Mouse (Mus musculus) kidney, postnatal 14 days (tissue): ENCODE measurements around the gene Cyb561d1.
"Not testable (repeated sequence)": the region's sequence is repeated elsewhere in the genome, so short reads cannot be mapped to it uniquely, and the experiment has no call there.

Experiments
- DNase-seq: peaks from one replicate; pipeline ENCODE4 v3.0.0; 2022; ENCODE audit warnings: mixed read lengths

Gene Cyb561d1

DNA sequence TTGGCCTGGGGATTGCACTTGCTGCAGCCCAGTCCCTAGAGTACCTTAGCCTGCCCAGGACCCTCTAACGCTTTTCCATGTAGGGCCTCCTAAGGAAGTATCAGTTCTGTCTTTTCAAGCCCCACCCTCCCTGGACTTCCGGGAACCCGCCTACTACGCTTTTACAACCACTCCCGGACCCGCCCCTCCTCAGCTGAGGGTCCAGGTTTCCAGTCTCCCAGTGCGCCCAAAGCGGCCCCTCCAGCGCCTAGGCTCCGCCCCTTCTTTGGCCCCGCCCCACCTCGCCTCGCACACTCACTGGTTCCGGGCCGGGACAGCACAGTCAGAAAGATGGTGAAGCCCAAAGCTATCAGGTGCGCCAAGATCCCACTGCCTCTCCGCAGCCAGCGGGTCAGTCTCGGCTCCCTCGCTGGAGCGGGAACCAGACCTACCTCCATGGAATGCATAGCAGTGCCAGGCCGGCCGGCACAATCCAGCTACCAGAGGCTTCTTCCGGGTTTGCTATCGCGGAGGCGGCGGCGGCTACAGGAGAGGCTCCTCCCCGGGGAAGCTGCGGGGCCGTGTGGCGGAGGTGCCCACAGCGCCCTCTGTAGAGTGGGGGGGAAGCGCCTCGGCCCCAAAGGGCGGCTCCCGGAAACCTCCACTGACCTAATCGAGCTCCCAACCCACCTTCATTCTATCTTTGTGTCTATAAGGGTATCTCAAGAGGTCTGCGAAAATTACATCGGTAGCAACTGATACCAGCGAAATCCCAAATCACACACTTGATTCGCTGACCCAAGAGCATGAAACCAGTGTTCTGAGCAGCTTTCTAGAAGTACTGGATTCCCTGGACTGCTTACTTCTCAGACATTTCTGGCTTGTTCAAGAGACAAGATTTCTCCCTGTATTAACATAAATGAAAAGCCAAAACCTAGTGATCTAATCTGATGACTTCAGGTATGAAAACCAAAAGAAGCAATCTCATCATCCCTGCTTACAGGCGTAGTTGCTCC lies at the start of gene Cyb561d1:
TSS of gene Cyb561d1 (minus strand) at position 884 of the 995 bp plus-strand sequence.
- DNase-seq: peak; percentile 96

DNA sequence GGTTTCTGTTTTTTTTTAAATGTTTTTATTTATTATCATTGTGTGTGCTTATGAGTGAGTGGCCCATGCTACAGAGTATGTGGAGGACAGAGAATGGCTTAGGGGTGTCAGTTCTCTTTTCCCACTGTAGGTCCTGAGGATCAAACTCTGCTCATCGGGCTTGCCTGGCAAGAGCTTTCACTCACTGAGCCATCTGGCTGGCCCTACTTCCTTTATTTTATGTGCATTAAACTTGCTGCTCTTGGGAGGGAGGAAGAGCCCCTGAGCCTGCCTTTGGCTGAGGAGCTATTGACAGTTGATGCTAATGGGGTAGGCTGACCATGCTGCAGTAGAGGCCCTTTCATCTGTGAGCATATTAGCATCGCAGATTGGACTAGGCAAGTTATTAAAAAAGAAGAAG lies 45.8 kb upstream of the Cyb561d1 start:
- DNase-seq: no peak

DNA sequence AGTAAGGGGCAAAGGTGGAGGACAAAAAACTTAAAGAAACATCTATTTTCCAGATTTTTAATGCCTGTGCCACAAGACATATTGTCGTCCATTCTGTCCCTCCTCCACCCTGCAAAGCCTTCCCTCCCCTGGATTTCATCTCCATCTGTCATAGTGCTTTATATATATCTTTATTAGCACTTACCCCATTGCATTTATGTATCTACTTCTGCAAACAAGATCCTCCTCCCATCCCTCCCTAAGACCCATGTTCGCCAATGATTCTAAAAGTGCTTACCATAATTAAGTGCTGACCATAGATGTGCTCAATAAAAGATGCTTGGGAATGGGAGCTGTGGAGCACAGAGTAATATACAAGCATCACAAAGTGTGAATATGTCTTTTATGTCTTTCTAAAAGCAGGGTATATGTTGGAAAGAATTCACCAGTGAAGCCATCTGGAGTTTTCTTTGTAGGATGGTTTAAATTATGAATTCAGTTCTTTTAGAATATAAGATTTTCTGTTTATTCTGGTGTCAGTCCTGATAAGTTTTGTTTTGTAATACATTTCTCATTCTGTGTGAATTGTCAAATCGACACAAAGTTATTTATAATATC lies 40.3 kb upstream of the Cyb561d1 start:
- DNase-seq: no peak

DNA sequence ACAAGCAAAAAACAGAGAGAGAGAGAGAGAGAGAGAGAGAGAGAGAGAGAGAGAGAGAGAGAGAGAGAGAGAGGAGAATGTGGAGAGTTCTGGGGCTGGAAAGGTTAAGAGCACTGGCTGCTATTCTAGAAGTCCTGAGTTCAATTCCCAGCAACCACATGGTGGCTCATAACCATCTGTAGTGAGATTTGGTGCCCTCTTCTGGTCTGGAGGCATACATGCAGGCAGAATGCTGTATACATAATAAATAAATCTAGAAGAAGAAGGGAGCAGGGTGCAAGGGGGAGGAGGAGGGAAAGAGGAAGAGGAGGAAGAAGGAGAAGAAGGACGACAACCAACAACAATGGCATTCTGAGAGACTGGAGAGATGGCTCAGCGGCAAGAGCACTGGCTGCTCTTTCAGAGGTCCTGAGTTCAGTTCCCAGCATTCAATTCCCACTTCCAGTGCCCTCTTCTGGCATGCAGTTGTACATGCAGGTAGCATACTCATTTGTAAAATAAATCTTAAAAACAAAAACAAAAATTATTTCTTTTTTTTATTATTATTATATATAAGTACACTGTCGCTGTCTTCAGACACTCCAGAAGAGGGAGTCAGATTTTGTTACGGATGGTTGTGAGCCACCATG lies 36.6 kb upstream of the Cyb561d1 start:
- DNase-seq: not testable (repeated sequence)

- no peak for DNase-seq
Observed at GRCm38 (mm10) chr3:108231646-108232045, 30.6 kb upstream of the Cyb561d1 start.

GRCm38 (mm10) chr3:108227521-108227920 lies 26.5 kb upstream of the Cyb561d1 start:
- DNase-seq: no peak

DNA sequence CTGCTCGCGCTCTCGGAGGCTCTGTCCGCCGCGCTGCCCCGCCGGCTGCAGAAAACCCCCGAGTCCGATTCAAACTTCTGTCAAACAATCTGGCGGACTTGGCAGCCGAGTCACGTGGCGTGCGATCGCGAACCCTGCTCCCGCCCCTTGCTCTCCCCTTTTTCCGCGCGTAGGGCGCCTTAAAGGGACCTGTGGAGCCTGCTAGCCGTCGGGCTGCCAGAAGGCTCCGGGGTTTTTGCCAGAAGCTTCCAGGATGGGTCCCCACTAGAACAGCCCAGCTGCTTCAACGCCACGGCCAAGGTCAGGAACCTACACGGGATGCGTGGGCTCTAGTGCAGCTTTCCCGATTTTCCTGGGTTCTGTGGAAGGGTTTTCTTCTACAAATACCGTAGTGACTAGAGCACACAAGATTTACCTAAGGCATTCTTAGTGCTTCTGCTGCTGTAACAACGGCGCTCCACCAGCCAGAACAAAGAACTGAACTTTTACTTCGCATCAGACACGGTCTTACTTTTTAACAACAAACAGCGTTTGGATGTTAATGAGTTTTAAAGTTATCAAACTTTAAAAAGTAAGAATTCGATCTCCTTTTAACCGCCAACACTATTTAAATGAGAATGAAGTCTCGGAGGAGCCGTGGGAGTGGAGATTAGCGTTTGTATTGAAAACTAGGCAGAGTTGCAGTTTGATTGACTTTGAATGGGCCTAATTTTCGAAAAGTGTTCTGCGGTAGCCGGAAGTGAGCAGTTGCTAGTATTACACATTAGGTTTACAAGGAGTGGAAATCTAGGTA lies 25.7 kb upstream of the Cyb561d1 start, which contains the start of gene Sypl2:
TSS of gene Sypl2 (minus strand) at position 91 of the 793 bp plus-strand sequence.
- DNase-seq: peak; percentile 83

DNA sequence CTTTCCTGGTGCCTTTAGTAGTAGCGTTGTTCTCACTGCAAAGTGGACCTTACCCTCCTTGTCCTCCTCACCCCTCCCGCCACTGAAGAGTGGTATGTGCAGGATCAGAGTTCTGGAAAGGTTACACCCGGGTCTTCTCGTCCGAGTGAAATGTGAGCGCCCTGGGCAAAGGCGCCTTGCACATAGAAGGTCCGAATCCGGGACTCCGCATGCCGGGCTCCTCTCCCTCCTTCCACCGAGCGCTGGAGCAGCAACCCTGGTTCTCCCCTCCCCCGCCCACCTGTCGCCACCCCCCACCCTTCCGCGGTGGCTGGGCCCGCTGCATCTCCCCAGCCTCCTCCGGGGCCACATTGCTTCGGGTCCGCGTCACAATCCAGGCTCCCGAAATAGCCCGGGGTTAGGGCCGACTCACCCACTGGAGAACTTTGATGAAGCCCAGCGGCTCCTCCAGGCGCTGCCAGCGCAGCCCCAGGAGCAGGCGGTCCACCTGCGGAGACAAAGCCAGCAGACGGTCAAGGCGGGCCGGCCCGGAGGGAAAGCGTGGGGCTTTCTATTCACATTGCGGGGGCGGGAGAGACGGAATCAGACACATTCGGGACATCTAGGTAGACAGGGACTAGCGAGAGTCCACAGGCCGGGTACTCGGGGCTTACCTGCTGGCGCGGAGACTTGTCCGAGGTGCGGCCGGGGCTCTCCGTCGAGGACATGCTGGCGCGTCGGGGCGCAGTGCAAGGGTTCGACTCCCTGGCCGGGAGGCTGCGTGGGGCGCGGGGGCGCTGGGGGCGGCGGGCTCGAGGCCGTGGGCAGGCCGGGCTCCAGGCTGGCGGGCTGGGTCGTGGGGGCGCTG lies 24.9 kb upstream of the Cyb561d1 start:
- DNase-seq: peak; percentile 77

DNA sequence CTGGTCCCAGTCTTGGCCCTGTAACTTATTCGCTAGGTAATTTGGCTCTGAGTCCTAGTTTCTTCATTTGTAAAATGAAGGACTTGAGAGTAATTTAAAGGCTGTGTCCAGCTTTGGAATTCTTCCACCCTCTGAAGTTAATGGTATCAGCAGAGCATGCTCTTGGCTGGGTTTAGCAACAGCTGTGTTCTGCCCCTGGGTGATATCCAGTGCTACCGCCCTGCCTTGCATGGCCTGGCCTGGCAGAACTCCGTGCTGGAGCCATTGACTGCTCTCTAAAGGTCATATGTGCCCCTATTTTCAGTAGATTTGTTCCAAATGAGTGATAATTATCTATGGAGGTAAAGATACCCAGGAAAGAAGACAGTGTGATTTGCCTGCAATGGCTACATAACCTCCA lies 19.6 kb upstream of the Cyb561d1 start:
- no peak for DNase-seq

- no peak for DNase-seq
Observed at GRCm38 (mm10) chr3:108214734-108215133, 13.7 kb upstream of the Cyb561d1 start.

DNA sequence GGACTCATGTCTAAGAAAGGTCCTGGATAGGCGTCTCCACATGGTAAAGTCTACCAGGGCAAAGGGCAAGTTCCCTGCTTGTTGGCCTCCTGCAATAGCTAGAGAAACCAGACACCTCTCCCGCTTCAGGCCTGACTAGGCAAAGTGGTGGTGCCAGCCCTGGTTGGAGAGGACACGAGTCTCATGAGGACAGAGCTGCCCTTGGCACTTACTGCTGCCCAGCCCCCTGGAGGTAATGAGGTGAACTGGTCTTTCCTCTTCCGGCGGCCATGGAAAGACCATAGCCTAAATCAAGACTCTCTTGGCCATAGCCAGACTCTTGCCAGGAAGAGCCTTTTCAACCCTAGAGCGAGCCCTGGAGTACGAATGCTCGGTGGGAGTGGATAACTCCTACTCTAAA lies 11.4 kb upstream of the Cyb561d1 start:
- no peak for DNase-seq

DNA sequence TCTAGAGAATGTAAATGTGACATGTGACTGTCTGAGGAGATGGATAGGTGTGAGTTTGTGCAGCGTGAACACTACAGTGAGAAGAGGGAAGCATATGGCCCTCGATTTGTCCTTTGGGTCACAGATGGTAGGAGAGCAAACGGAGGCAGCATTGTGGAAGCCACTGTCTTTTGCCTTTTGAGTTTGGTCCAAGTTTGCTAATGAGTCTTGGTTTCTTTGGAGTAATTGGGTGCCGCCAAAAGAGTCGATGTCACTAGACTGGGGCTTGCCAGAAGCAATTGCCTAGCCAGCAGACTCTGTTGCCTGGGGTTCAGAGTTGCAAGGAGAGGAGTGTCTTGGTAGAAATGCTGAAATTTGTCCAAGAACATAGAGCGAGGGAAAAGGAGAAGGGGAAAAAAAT lies 10.8 kb upstream of the Cyb561d1 start:
- DNase-seq: no peak

DNA sequence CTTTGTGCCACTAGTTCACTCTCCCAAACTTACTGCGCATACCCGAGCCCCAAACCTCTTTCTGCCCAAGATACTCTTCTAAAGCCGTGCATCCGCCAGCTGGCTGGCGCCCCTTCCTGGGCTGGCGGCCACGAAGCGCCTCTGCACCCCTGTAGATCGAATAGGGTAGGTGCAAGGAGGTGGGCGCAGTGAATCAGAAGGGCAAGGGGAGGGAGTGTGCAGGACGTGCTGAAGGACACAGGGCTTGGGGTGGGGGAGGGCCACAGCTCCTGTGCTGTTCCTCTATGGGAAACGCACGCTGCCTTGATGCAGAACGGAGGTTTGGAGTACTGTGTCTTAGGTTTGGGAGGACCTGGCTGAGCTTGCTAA lies 9.7 kb upstream of the Cyb561d1 start, which contains the start of gene Atxn7l2:
TSS of gene Atxn7l2 (minus strand) at position 164 of the 369 bp plus-strand sequence.
- DNase-seq: no peak

- peak; percentile 97 for DNase-seq
Observed at GRCm38 (mm10) chr3:108209946-108210770, 9.1 kb upstream of the Cyb561d1 start.

DNA sequence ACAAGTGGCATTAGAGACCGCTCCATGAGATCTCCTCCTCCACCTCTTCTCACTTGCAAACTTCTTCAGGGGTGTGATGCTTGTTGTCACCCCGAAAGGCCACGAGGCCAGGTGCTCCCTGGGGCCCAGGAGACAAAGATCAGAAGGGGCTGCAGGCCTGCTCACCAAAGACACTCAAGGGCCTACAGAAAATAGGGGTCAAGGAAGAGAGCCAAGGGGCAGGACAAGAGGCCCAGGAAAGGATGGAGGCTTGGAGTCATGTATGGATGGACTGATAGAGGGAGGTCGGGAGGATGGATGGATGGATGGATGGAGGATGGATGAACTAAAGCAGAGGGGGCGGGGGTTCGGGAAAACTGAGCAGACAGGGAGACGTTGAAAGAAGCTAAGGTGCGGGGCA lies 8.5 kb upstream of the Cyb561d1 start:
- no peak for DNase-seq

DNA sequence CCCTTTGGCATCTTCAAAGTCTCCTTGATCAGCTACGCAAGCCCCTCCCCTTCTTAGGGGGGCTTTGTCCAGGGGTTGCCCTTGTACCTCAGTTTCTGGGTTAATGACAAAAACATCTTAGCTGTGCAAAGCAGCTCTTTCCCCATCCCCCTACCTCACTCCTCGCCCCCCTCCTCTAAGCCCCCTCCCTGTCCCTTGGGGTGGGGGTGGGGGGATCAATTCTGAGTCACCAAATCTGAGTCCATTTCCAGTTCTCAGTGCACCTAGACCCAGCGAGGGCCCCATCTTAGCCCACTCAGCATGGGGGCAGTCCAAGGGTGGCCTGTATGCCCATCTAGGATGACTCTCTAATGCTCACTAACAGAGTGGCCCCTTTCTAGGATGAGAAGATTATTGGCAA lies 8.0 kb upstream of the Cyb561d1 start:
- no peak for DNase-seq

DNA sequence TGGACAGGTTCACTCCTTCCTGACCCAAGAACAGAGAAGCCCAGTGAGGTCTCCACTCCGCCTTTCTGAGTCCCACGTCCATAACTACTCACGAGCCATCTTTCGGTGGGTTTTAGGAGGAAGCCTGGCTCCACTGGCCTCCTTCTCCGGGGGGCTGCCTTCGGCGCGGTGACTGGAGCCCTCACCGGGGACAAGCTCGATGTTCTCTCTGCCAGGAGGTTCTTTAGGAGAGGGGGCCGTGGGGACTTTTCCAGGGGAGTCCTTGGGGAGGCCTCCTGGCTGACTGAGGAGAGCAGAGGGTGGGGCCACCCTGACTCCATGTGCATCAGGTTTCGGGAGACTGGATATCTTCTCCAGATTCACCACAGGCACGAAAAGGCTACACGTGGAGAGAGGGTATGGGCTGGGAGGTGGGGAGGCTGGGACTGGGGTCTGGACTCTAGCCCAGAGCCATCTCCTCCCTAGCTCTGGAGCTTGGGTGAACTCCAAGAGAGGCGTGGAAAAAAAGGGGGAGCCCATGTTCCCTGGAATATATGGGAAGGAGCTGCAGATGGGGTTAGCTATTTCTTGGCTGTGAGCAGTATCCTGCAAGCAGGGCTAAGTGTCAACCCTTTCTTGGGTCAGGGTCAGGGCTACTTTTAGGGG lies 5.8 kb upstream of the Cyb561d1 start:
- peak; percentile 47 for DNase-seq

GRCm38 (mm10) chr3:108205601-108206000 lies 4.6 kb upstream of the Cyb561d1 start:
- DNase-seq: no peak

DNA sequence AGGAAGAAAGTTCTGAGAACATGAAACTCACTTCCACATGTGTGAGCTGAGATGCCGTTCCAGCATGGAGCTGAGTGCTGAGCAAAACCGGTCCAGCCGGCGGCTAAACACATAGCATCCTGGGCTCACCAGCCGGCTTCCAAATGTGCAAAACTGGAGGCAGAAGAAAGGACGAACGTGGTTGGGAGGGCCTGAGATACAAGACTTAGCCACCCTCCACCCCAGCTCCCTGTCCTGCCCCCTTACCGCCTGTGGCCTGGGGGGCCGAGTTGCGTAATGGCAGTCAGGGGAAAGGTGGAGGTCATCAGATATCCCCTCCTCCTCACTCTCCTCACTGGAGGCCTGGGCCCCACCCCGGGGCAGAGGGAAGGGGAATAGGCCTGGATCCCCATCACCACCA lies 3.5 kb upstream of the Cyb561d1 start:
- DNase-seq: no peak
